Mouse (Mus musculus): ENCODE results near the gene Emp3. TPM values are rescaled to one million over a fixed set of nuclear protein-coding genes. Genes with fewer than 3 reads are reported as not detected.

Gene Emp3
- total RNA-seq, 2 experiments from 2014 or later = 203 to 280 TPM

- no peak for ATAC-seq (replicated peaks; ENCODE audit: poor library complexity)
Measured at GRCm38 (mm10) chr7:45870282-45871058, 50.7 kb downstream of the Emp3 start.

- ATAC-seq (replicated peaks; ENCODE audit: poor library complexity) = no peak
Measured at GRCm38 (mm10) chr7:45869787-45870186, 51.4 kb downstream of the Emp3 start.

- no peak for ATAC-seq (replicated peaks; ENCODE audit: poor library complexity)
Measured at GRCm38 (mm10) chr7:45869107-45869670, 52.0 kb downstream of the Emp3 start.

Other genes starting within 250 kb of the Emp3 start
- gene Ntn5, start 237.4 kb downstream of the Emp3 start, total RNA-seq (2015) = not detected in 2 replicates
- gene Ntn5, start 237.4 kb downstream of the Emp3 start, total RNA-seq (2017) = not detected in 2 replicates
- gene Sec1, start 227.0 kb downstream of the Emp3 start, total RNA-seq (2015) = not detected in 2 replicates
- gene Sec1, start 227.0 kb downstream of the Emp3 start, total RNA-seq (2017) = not detected in 2 replicates
- not detected in 2 replicates for gene Car11, start 221.6 kb downstream of the Emp3 start, total RNA-seq (2015)
- not detected in 2 replicates for gene Car11, start 221.6 kb downstream of the Emp3 start, total RNA-seq (2017)
- gene Dbp, start 216.3 kb downstream of the Emp3 start, total RNA-seq (2015) = 3.6 and 5.6 TPM in 2 replicates
- 6.2 and 7.2 TPM in 2 replicates for gene Dbp, start 216.3 kb downstream of the Emp3 start, total RNA-seq (2017)
- gene Rpl18, start 205.9 kb downstream of the Emp3 start, total RNA-seq (2015) = 1,825 and 1,988 TPM in 2 replicates
- 1,777 and 2,306 TPM in 2 replicates for gene Rpl18, start 205.9 kb downstream of the Emp3 start, total RNA-seq (2017)
- 10.6 and 14.5 TPM in 2 replicates for gene Sphk2, start 203.4 kb downstream of the Emp3 start, total RNA-seq (2015)
- 9.8 and 10.2 TPM in 2 replicates for gene Sphk2, start 203.4 kb downstream of the Emp3 start, total RNA-seq (2017)
- 0.54 and 0.78 TPM in 2 replicates for gene Fam83e, start 200.2 kb downstream of the Emp3 start, total RNA-seq (2015)
- 0.37 and 0.51 TPM in 2 replicates for gene Fam83e, start 200.2 kb downstream of the Emp3 start, total RNA-seq (2017)
- gene Spaca4, start 195.6 kb downstream of the Emp3 start, total RNA-seq (2015) = not detected in 2 replicates
- not detected in 2 replicates for gene Spaca4, start 195.6 kb downstream of the Emp3 start, total RNA-seq (2017)
- 0.07 TPM in 2 replicates for gene Lmtk3, start 137.7 kb downstream of the Emp3 start, total RNA-seq (2015)
- gene Lmtk3, start 137.7 kb downstream of the Emp3 start, total RNA-seq (2017) = not detected in 2 replicates
- 1.2 and 1.7 TPM in 2 replicates for gene Sult2b1, start 136.7 kb downstream of the Emp3 start, total RNA-seq (2015)
- 1.9 and 6.4 TPM in 2 replicates for gene Sult2b1, start 136.7 kb downstream of the Emp3 start, total RNA-seq (2017)
- 17.9 and 26.3 TPM in 2 replicates for gene Cyth2, start 106.8 kb downstream of the Emp3 start, total RNA-seq (2015)
- 32.4 and 34.5 TPM in 2 replicates for gene Cyth2, start 106.8 kb downstream of the Emp3 start, total RNA-seq (2017)
- 0.05 TPM in 2 replicates for gene Kcnj14, start 96.6 kb downstream of the Emp3 start, total RNA-seq (2015)
- gene Kcnj14, start 96.6 kb downstream of the Emp3 start, total RNA-seq (2017) = not detected in 2 replicates
- gene Grwd1, start 90.5 kb downstream of the Emp3 start, total RNA-seq (2015) = 22.6 and 25.1 TPM in 2 replicates
- 24.2 and 26.9 TPM in 2 replicates for gene Grwd1, start 90.5 kb downstream of the Emp3 start, total RNA-seq (2017)
- 113 and 145 TPM in 2 replicates for gene Kdelr1, start 48.6 kb downstream of the Emp3 start, total RNA-seq (2015)
- gene Kdelr1, start 48.6 kb downstream of the Emp3 start, total RNA-seq (2017) = 68.3 and 73.1 TPM in 2 replicates
- gene Grin2d, start 43.0 kb downstream of the Emp3 start, total RNA-seq (2015) = not detected in 2 replicates
- gene Grin2d, start 43.0 kb downstream of the Emp3 start, total RNA-seq (2017) = under 0.01 TPM in 1 of 2 replicates, not detected in the other
- gene Syngr4, start 24.7 kb downstream of the Emp3 start, total RNA-seq (2015) = 1.3 and 1.5 TPM in 2 replicates
- gene Syngr4, start 24.7 kb downstream of the Emp3 start, total RNA-seq (2017) = 2.1 TPM in 1 of 2 replicates, not detected in the other
- gene Tmem143, start 24.5 kb downstream of the Emp3 start, total RNA-seq (2015) = 5.3 TPM in 2 replicates
- gene Tmem143, start 24.5 kb downstream of the Emp3 start, total RNA-seq (2017) = 8.1 and 17.2 TPM in 2 replicates
- gene Ccdc114, start 2.7 kb upstream of the Emp3 start, total RNA-seq (2015) = 0.99 and 2.0 TPM in 2 replicates
- 2.6 and 3.3 TPM in 2 replicates for gene Ccdc114, start 2.7 kb upstream of the Emp3 start, total RNA-seq (2017)
- not detected in 2 replicates for gene Abcc6, start 108.9 kb upstream of the Emp3 start, total RNA-seq (2015)
- not detected in 2 replicates for gene Abcc6, start 108.9 kb upstream of the Emp3 start, total RNA-seq (2017)
- gene Nomo1, start 112.3 kb upstream of the Emp3 start, total RNA-seq (2015) = 38.6 and 39.3 TPM in 2 replicates
- gene Nomo1, start 112.3 kb upstream of the Emp3 start, total RNA-seq (2017) = 53.2 and 57.4 TPM in 2 replicates
- not detected in 2 replicates for gene Kcnj11, start 179.4 kb upstream of the Emp3 start, total RNA-seq (2015)
- gene Kcnj11, start 179.4 kb upstream of the Emp3 start, total RNA-seq (2017) = not detected in 2 replicates